Mouse (Mus musculus) lung, postnatal 14 days (tissue): ENCODE data around the gene Sh3rf1.
"Not testable (repeated sequence)": the region's sequence is repeated elsewhere in the genome, so short reads cannot be mapped to it uniquely, and the experiment has no call there.

Experiments
- DNase-seq: peaks from one replicate; pipeline ENCODE4 v3.0.0; 2021

Sh3rf1 gene

DNA sequence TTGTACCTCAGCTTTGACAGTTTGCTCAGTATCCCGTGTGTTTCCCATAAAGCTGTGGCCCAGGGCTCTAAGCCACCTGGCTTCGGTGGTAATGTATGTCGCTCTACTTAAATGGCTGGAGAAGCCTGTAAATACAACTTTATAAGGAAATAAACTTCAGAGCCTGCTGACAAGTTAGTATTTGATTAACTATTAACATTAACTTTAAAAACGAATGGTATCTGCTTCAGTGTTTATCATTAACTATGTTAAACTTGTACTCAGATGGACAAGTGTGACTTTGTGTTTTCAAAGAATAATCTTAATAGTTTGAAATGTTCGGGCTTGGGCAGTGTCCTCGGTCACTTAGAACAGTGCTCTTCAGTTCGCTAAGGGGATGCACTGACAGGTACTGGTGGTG, 151.5 kb downstream of the Sh3rf1 start:
- DNase-seq: no peak

DNA sequence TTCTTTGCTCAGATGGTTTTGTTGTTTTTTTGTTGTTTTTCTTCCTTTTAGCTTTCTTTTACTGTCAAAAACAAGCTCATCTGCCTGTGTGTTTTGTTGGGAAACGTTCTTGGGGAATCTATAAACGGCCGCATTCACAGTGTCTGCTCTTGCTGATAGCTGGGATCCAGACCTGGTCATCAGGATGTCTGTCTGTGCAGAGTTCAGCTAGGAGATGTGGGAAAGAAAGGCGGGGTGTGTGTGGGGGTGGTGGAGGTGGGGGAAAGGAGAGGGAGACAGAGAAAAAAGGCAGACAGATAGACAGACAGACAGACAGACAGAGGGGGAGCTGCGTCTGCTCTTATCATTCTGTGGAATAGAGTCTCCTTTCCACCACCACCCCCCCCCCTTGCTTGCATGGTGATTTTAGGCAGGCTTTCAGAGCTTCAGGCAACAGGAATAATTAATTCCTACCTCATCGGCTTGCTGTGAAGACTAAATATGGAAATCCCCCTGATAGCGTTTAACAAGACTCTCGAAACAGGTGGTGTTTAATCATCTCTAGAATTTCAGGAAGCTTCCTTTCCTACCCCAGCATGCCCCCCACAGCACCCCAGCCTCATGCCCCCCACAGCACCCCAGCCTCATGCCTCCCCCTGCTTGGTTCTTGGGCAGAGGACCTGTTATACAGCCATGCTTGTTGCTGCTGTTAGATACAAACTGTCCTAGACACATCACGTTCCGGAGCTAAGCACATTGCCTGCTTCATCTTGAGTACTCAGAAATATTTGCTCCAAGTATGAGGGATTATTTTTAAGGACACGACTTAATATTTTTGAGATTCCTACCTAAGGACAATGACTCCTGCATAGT, 155.4 kb downstream of the Sh3rf1 start:
- no peak for DNase-seq

DNA sequence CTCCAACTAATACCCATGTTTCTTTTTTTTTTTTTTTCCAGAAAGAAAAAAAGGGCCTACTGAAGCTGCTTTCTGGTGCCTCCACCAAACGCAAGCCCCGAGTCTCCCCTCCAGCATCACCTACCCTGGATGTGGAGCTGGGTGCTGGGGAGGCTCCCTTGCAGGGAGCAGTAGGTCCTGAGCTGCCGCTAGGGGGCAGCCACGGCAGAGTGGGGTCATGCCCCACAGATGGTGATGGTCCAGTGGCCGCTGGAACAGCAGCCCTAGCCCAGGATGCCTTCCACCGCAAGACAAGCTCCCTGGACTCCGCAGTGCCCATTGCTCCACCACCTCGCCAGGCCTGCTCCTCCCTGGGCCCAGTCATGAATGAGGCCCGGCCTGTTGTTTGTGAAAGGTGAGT, 160.9 kb downstream of the Sh3rf1 start:
- no peak for DNase-seq

DNA sequence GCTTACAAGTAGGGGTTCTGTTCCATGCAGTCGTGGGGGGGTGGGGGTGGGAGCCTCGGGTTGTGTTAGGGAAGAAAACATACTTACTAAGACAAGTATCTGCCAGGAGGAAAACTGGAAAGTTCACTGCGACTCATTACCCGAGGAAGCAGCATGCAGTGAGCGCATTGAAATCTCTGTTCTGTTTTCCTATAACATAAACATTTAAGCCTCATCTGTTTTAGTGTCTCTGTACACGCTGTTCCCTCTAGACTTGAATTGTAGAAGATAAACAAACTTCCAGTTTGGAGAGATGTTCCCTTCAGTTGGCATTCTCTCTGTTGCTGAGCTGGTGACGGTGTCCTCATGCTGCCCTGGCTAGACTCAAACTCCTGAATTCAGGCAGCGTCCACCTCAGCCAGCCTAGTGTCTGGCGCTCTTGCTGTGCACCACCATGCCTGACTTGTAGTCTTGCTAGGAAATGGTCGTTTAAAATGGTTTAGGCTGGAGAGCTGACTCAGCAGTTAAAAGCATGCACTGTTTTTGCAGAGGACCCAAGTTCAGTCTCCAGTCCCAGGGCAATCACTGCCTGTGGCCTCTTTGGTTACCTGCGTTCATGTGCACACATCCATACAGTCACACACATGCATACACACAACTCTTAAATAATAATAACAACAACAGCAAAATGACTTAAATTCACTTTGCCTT, 162.0 kb downstream of the Sh3rf1 start:
- no peak for DNase-seq

DNA sequence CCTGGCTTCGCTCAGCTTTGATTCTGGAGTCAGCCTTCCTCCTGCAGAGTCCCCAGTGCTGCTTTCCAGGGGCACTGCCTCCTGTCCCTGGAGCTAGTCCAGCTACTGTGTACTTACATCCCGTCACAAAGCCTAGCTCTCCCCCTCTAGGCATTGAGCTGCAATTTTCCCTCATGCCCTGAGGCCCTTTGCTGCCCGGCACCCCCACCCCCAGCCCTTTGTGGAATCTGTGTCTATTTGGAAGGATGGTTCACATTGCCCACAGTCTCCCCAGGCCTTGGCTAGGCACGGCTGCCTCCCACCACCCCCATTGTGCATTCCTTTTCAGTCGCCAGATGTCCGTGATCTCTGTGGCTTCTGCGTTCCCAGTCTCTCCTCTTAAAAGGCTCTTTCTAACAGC, 163.0 kb downstream of the Sh3rf1 start:
- DNase-seq: peak; percentile 45

DNA sequence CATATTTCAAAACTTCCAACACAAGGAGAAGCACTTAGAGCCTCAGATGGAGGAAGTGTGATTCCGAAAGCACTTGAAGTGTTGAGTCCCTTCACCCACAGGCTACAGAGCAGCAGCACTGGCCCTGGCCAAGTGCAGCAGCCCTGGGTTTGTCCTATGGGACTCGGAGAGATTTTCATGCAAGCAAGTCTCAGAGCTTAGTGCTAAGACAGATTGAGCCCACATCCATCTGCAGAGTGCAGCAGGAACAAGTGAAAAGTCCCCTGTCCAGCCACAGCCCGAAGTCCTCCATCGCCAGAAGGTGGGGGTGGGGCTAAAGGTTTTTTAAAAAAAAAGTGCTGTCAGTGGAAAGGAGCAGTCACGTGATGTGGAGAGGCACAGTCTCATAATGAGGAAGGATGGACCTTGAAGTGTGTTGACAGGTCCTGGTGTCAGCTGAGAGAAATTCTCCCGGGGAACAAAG, 163.9 kb downstream of the Sh3rf1 start:
- DNase-seq: no peak

DNA sequence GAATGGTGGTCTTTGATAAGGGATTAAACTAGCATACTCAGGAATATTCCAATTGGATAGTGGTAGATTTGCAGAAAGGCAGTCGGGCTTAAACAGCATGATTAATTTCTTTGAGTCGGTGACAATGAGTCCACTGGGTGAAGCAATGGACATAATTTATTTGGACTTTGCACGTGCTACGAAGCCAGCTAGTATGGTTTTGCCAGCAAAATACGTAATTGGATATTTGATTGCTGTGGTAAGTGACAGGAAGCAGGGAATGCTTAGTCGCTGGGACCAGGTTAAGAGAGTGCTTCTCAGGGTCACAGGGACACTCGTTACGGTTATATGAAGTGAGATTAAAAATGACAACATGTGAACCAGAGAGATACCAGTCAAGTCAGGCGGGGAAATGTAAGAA, 164.7 kb downstream of the Sh3rf1 start:
- DNase-seq: no peak

DNA sequence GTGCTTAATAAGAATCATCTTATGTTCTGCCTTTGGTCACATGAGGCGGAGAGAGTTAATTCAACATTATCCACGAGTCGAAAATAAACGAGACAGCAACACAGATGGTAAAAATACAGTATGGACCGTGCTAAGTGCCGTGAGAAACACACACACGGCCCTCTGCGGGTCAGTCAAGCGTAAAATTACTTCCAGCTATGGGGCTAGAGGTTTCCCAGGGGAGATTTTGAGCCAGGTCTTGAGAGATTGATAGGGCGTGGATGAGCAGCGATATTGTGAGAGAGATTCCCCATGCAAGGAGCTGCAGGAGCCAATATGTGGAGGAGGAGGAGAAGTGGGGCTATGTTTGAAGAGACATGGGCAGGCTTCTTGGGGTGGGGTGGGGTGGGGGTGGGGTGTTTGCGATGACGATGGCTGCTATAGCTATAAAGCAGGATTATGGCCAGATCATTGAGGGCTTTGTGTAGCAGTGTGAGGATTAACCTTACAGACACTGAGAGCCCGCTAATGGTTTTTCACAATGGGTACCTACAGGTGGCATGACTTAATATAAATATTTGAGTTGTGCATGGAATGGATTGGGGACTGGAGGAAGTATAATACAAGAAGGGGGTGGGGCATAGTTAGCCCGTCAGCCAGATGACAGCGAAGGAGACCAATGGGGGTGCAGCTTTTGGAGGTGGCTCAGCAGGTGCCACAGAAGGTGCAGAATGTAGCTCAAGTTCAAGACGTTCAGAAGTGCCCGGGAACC, 166.8 kb downstream of the Sh3rf1 start:
- DNase-seq: no peak

DNA sequence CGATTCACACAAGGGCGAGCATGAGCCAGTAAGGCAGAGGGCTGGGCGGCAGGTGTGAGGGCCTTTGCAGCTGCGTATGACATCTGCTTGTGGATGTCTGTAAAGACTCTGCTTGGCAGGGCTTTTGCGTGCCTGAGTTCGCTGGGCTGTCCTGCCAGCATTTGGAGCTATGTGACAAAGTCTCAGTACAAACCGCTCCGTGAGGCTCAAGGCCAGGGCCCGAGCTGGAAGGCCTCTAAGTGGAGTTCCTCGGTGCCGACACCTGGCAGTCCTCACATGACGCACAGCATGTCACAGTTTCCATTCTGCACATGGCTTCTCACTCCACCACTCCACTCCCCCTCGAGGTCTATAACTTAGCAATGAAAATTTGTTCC, 167.4 kb downstream of the Sh3rf1 start:
- peak; percentile 57 for DNase-seq

DNA sequence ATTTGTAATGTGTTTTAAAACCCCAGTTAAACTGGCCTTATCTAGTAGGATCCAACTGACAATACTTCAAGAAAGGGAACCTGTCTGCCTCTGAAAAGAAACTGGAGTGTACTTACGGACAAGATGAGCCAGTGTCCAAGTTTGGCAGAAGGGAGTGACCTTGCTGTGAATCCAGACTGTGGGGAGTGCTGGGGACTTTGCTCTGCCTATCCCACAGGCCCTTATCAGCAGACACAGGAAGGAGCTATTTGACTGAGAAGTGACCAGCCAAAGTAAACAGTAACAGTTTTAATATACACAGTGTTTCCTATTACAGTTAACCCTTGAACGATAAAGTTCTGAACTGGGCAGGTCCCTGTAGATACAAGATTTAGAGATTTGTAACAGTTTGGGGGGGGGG, 173.5 kb downstream of the Sh3rf1 start:
- no peak for DNase-seq

DNA sequence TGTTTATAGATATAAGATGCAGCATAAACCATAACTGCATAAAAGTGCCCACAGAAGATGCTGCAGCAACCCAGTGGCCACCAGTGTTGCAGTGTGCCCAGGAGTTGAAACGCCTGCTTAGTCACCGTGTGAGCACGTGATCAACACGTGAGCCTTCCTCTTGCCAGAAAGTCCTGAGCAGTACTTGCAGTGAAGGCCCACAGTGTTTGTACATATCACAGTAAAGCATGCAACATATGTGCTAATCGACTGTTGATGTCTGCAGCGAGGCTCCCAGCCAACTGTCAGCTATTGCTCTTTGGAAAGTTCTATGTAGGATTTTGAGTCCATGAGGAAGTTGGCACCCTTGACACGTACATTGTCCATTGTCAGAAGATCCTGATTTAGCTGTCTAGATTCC, 174.1 kb downstream of the Sh3rf1 start:
- DNase-seq: peak; percentile 55

DNA sequence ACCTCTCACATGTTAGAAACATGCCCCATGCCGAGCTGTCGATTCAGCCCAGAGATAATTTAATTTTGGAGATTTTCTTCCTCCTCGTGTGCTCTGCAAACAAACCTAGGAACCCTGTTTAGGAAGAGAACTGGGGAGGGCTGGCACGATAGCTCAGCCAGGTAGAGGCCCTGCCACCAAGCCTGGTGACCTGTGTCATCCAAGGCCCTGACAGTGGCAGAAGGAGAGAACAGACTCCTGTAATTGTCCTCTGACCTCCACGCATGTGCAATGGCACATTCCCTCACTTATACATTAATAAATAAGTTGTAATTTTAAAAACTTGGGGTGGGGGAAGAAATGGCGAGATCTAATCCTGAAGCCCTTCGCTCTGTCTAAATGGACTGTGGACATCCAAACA, 179.2 kb downstream of the Sh3rf1 start:
- no peak for DNase-seq

DNA sequence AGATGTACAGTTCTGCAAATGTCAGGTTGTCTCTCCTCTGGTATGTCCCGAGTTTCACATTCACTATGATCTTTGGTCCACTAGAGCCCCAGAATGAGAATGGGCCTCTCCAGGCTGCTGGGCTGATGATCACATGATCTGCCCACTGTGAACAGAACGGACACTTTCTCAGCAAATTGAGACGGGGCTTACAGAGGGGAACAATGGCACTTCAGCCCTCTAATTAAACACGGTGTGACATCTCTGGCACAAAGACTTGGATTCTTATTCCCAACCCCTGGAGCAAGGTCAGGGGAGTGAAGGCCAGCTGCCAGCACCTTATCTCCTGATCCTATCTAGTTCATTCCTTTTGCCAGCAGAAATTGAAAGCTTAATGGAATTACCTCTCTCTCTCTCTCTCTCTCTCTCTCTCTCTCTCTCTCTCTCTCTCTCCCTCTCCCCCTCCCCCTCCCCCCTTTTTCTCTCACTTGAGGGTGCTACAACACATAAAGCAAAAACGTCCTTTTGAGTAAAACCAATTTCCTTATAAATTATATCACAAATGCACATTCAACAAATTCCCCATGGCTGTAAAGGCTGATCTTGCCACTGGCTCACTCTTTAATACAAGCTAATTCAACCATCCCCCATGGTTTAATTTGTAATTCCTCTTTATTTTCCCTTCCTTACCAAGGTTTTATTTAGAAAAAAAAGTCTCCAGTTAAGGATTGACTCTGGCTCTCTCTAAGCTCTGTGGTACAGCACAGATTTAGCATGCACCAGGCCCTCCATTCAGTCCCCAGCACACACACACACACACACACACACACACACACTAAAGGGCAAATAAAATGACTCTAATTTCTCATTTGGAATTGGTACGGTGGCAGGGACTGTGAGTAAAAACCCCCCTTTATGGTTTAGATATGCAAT, 179.8 kb downstream of the Sh3rf1 start:
- no peak for DNase-seq

DNA sequence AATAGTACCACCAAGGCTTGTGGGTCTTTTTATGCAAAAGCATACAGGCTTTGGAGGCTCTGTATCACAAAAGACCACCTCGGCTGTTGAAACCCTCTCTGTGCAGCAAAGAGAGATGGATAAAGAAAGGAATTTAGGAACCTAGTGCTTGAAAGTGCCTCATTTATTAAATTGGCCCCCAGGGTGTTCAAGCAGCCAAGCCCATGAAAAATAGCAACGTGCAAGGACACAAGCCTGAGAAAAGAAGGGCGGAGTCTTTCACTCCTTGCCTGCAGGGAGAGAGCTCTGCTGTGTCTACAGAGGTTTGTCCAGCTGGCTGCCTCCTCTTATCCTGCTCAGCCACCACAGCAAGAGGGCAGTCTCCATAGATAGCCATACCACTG, 180.5 kb downstream of the Sh3rf1 start:
- DNase-seq: no peak

DNA sequence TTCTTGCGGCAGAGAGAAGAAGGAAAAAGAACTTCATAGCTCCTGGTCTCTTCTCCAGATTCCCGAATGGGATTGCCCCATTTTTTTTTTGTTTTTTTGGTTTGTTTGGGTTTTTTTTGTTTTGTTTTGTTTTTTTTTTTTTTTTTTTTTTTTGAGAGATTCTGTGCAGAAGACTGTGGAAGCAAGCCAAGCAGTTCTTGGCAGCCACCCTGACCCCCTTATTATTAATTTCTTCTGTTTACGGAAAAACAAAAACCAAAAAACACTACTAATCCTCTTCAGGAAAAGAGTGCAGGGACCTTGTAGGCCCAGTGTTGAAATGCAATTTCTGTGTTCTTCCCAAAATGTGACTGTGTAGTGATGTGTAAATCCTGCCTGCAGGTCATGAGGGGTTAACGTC, 185.4 kb downstream of the Sh3rf1 start:
- DNase-seq: no peak

DNA sequence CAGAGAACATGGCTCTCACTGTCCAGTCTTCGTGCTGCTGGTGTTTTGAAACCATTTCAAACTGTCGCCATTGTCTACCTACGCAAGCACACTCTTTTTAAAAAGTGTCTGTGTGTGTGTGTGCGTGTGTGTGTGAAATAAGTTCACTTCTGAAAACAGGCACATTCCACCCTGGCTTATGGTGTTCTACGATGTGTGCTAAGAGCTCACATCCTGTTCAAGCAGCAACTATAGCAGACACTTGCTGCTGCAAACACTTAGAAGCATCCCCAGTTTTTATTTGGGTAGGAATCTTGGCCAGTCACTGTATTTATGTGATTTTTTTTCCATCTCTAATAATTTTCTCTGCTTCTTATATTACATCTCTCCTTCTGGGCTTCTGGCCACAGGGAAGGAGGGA, 186.0 kb downstream of the Sh3rf1 start:
- not testable (repeated sequence) for DNase-seq

DNA sequence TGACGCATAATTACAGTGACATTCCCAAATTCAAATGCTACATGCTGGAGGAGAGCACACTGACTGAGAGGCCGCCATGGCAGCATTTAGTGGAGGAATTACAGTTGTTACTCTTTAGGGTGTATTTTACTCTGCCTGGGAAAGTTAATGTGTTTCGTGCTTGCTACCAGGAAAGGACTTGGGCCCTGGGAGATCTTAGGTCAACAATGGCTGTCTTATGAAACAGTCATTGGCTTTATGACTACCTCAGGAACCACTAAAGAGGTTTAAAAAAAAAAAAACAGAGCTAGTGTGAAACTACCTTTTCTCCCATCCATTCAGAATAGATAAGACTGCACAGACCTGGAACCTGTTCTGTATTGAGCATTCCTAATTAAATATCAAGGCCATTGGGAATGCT, 195.8 kb downstream of the Sh3rf1 start:
- no peak for DNase-seq

DNA sequence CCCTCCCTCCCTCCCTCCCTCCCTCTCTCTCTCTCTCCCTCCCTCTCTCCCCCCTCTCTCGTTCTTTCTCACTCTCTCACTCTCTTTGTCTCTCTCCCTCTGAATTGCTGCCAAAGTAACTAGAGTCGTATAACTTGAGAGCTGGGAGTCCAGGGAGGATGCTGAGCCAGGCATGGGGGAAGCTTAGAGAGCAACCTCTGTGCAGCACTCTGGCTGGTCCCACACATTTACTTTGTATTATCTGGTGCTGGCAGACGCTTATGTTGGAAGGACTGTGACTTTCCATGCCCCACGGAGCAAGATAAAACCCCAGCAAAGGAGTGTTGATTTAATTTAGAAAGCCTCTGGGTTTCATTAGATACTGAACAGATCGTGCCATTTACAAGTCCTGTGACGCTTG, 196.5 kb downstream of the Sh3rf1 start:
- DNase-seq: no peak

DNA sequence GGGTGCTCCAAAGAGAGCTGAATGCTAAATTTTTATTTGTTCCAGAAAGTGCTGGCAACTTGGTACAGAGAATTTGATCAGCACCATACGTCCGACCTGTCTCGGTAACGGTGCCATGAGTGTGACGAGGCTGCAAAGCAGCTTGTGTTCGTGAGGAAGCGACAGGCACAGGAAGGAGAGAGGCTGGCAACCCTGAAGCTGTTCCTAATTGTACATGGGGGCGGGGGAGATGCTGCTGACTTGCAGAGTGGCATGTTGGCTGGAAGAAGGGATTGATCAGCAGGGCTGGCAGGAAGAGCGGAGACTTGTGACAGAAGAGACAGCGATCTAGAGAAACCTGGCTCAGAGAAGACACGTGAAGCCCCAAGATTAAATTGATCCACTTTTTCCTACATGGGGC, 197.9 kb downstream of the Sh3rf1 start:
- DNase-seq: no peak

DNA sequence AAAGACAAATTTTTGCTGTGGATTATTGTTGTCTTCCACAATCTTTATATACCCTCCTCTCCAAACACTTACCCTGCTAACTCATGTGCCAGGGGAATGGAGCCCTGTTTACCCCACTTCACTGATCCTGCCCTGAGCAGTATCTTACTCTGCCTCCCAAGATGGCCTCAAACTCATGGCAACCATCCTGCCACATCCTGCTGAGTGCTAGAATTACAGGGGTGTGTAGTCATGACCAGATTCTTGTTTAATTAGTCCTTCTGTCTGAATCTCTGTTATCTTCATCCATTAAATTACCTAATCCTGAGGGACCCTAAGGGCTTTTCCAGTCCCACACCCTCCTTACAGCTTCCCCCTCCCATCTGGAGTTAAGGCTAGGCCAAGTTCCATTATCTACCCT, 201.5 kb downstream of the Sh3rf1 start:
- DNase-seq: no peak

DNA sequence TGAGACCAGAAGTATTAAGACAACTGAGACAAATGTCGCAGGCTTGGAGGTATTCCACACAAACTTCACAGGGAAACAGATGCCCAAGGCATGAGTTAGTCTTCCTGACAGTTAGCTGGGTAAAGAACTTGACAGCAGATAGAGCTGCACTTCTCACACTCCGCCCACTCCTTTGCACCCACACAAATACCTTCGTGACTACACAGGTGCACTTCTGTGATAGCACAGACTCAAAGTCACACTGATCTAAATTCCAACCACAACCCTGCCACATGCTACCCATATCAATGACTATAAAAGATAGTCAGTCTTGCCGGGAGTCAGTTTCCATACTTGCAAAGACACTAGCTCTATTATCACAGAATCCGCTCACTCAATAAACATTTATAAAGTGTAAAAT, 202.4 kb downstream of the Sh3rf1 start:
- no peak for DNase-seq

DNA sequence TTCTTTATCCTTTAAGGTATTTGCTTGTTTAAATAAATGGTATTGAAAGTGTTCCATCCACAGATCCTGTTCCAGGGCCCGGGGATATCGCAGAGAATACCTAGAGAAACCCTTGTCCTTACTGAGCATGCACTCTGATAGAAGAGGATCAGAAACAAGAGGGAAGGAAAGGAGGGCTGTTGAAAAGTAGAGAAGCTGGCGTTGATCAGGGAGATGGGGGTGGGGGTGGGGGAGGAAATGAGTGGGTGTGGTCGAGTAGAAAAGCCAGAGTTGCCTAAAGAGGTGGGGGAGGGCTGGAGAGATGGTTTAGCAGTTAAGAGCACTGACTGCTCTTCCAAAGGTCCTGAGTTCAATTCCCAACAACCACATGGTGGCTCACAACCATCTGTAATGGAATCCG, 203.0 kb downstream of the Sh3rf1 start:
- DNase-seq: no peak
